Mouse (Mus musculus) ES-Bruce4 (cell line): ENCODE data around the gene Trim2.

Experiments used
- CTCF ChIP-seq: IDR thresholded peaks from one replicate; pipeline ENCODE4 v1.8.1; 2011; ENCODE audit warnings: low read depth, low read length
- EP300 ChIP-seq: IDR thresholded peaks from 2 replicates; pipeline ENCODE4 v1.6.1; 2011; ENCODE audit warnings: low read depth, low read length; ENCODE audit not compliant: insufficient read depth
- POLR2A ChIP-seq: IDR thresholded peaks from one replicate; pipeline ENCODE4 v1.8.1; 2011; ENCODE audit warnings: low read length; ENCODE audit not compliant: insufficient read depth

DNA sequence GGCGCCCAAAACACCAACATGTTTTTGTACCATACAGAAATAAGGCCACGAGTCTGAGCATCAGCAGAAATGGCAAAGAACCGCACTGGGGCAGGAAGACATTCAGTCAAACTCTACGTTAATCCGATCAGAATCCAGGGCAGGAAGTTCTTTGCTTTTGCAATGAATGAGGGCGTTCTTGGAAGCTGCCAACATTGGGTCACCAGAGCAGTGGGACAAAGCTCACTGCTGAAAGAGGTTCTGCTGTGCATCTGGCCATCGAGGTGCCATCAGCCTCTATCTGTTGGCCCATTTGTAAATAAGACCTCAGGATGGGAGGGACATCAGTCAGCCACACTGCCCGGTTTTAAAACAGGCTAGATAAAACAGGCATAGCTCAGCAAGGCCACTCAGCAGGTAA lies 125.6 kb downstream of the Trim2 start:
- no peak for TF ChIP-seq CTCF
- TF ChIP-seq POLR2A = no peak
- no peak for TF ChIP-seq EP300
